Mouse (Mus musculus) liver, embryonic 11.5 days (tissue): ENCODE measurements around the gene Trappc12. TPM values are rescaled to one million over a fixed set of nuclear protein-coding genes. Genes with fewer than 3 reads are reported as not detected.
"Not testable (repeated sequence)": the region's sequence is repeated elsewhere in the genome, so short reads cannot be mapped to it uniquely, and the experiment has no call there.

ENCODE experiments used
- ATAC-seq: fragments of 200-750 bp; cut with Nextera tagmentation; replicated peaks from 2 replicates; pipeline ENCODE4 v1.8.0; 2017; ENCODE audit warnings: moderate number of reproducible peaks, mild to moderate bottlenecking, moderate TSS enrichment, moderate library complexity; ENCODE audit not compliant: low FRiP score
- DNase-seq: peaks from one replicate; pipeline ENCODE4 v3.0.0-alpha.2; 2017; ENCODE audit warnings: low spot score
- H3K27ac ChIP-seq: fragments of 300-500 bp; sonication (generic); 2 replicates; pipeline ENCODE4 v1.5.1; 2014; ENCODE audit warnings: mild to moderate bottlenecking, low read depth, low read length, control low read depth
- H3K27me3 ChIP-seq: fragments of 300-500 bp; sonication (generic); replicated peaks from 2 replicates; pipeline ENCODE4 v1.6.1; 2014; ENCODE audit warnings: low read length, mixed read lengths; ENCODE audit not compliant: control insufficient read depth, insufficient read depth
- H3K36me3 ChIP-seq: fragments of 300-500 bp; sonication (generic); 2 replicates; pipeline ENCODE4 v1.6.1; 2014; ENCODE audit warnings: mild to moderate bottlenecking, low read length, moderate library complexity, mixed read lengths; ENCODE audit not compliant: control insufficient read depth, insufficient read depth
- H3K4me1 ChIP-seq: fragments of 300-500 bp; sonication (generic); replicated peaks from 2 replicates; pipeline ENCODE4 v1.6.1; 2014; ENCODE audit warnings: low read length, mixed read lengths; ENCODE audit not compliant: control insufficient read depth, insufficient read depth
- H3K4me2 ChIP-seq: fragments of 300-500 bp; sonication (generic); 2 replicates; pipeline ENCODE4 v1.6.1; 2014; ENCODE audit warnings: mild to moderate bottlenecking, control low read depth, moderate library complexity
- H3K4me3 ChIP-seq: fragments of 300-500 bp; sonication (generic); 2 replicates; pipeline ENCODE4 v1.5.1; 2014; ENCODE audit warnings: low read depth, low read length, control low read depth
- H3K9ac ChIP-seq: fragments of 300-500 bp; sonication (generic); 2 replicates; pipeline ENCODE4 v1.6.1; 2014; ENCODE audit warnings: low read depth, low read length, control low read depth
- H3K9me3 ChIP-seq: fragments of 300-500 bp; sonication (generic); 2 replicates; pipeline ENCODE4 v1.6.1; 2016; ENCODE audit warnings: low read length, inconsistent platforms, mixed read lengths; ENCODE audit not compliant: control insufficient read depth
- WGBS: fragments of 180-500 bp; shearing (Covaris S2); extraction: QIAGEN DNeasy Blood & Tissue Kit; methylation state at CpG from one replicate; pipeline ENCODE4 v1.1.7; 2014; 5-methylcytosine and 5-hydroxymethylcytosine counted together
- polyA plus RNA-seq: library from polyadenylated mRNA; unstranded; fragments of >200 nt; fragmentation: Nextera tagmentation; extraction: Ambion mirVana; gene quantifications from 2 replicates; pipeline ENCODE4 v1.2.1, GENCODE M21; 2014

Gene Trappc12
- polyA plus RNA-seq, 1 experiment from 2014 or later: 43.2 TPM

DNA sequence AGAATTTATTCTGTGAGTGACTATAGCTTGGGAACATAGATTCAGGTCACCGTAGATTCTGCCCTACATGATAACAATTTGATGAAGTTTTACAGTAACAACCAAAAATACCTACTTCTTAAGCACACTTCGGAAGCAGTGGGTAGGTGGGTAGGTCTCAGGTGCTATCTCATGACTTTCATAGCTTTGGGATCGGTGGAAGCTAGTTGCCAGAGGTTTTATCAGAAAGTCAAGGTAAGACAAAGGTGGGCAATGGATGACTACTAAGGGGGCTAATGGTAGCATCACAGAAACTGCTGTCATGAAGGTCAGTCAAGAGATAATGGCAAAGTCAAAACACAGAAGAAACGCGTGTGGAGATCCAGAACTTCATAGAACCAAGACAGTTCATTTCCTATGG, 604 bp upstream of the Trappc12 start:
- Histone ChIP-seq H3K4me2 (peak overlapping the region; percentile 92), H3K4me3 (peak overlapping the region; percentile 87), H3K9me3 (no peaks in the 10 kb centered on the region), H3K9ac (peak overlapping the region; percentile 83; the same call in 1 of the 2 replicates), H3K27me3 (no peaks in the 10 kb centered on the region), H3K36me3 (peaks cover 6% of the 10 kb centered on the region; the same call in 1 of the 2 replicates), H3K27ac (peak overlapping the region; percentile 71), H3K4me1 (peaks cover 20% of the 10 kb centered on the region)
- 91% methylated on average over 5 of the region's 5 CpGs for WGBS
- ATAC-seq (no peak), DNase-seq (no peak)

DNA sequence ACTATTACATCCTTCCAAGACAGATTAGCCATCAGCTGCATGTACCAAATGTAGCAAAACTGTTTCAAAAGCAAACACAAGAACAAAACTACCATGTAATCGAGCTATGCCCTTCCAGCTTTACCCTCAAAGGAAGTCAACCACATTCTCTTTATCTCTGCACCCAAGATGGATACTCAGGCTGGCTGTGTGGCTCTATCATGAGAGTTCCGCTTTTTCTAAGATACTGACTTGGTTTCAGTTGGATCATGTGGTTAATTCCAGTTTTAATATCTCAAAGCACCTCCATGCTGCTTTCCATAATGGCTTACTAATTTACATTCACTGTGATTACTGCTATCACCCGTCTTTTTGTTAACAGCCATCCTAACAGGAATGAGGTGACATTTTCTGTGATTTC, 6.9 kb downstream of the Trappc12 start:
- peaks cover 16% of the 10 kb centered on the region for H3K36me3 ChIP-seq

DNA sequence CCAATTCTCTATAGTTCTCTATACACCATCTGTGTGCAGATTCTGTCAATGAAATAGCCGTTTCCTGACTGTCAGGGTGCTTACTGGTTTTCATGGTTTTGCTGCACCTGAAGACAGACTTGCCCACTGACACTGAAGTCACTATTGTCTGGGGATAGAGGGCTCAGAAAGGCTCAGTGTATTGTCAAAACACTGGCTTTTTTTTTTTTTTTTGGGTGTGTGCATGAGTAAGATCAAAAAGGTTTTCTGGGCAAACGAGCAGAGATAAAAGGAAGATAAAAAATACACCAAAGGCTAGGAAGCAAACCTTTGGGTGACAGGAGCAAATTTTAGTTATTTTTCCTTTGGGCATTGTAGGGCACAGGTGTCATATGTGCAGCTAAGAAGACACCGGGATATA, 15.0 kb downstream of the Trappc12 start:
- Histone ChIP-seq H3K4me1 (no peaks in the 10 kb centered on the region), H3K27me3 (no peaks in the 10 kb centered on the region), H3K9ac (no peak overlapping the region), H3K9me3 (peaks cover 3% of the 10 kb centered on the region; the same call in 1 of the 2 replicates), H3K36me3 (peaks cover 29% of the 10 kb centered on the region), H3K4me2 (no peak overlapping the region), H3K27ac (no peak overlapping the region), H3K4me3 (no peak overlapping the region)
- 87% methylated on average over 3 of the region's 3 CpGs for WGBS
- DNase-seq (no peak), ATAC-seq (no peak)

More for the DNA sequence above, 6.9 kb downstream of the Trappc12 start:
- H3K9ac ChIP-seq: no peak overlapping the region
- no peaks in the 10 kb centered on the region for H3K4me1 ChIP-seq
- ATAC-seq (peak; percentile 75), DNase-seq (no peak)
- H3K27me3 ChIP-seq: no peaks in the 10 kb centered on the region
- no peaks in the 10 kb centered on the region for H3K9me3 ChIP-seq
- peak overlapping the region; percentile 32 for H3K4me2 ChIP-seq
- no peak overlapping the region for H3K27ac ChIP-seq
- H3K4me3 ChIP-seq: no peak overlapping the region
- WGBS: 56% methylated on average over 3 of the region's 3 CpGs

DNA sequence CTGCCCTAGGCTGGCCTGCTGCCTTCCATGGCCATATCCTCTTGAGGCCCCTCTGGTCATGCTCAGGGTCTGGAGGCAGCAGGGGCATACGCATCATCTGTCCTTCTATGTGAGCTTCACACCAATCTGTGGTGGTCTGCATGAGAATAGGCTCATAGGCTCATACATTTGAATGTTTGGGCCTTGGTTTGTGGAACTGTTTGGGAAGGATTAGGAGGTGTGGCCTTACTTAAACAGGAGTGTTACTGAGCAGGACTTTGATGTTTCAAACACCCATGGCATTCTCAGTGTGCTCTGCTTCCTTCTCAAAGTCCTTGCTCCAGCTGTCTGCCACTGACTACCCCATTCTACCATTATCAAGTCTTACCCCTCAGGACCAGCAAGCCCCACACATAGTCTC, 16.0 kb downstream of the Trappc12 start:
- Histone ChIP-seq H3K9me3 (peaks cover 3% of the 10 kb centered on the region; the same call in 1 of the 2 replicates), H3K4me1 (no peaks in the 10 kb centered on the region), H3K4me3 (no peak overlapping the region), H3K36me3 (peaks cover 24% of the 10 kb centered on the region), H3K4me2 (no peak overlapping the region), H3K9ac (no peak overlapping the region), H3K27me3 (no peaks in the 10 kb centered on the region), H3K27ac (no peak overlapping the region)
- DNase-seq (no peak), ATAC-seq (no peak)
- WGBS: 91% methylated on average over 1 of the region's 1 CpGs

DNA sequence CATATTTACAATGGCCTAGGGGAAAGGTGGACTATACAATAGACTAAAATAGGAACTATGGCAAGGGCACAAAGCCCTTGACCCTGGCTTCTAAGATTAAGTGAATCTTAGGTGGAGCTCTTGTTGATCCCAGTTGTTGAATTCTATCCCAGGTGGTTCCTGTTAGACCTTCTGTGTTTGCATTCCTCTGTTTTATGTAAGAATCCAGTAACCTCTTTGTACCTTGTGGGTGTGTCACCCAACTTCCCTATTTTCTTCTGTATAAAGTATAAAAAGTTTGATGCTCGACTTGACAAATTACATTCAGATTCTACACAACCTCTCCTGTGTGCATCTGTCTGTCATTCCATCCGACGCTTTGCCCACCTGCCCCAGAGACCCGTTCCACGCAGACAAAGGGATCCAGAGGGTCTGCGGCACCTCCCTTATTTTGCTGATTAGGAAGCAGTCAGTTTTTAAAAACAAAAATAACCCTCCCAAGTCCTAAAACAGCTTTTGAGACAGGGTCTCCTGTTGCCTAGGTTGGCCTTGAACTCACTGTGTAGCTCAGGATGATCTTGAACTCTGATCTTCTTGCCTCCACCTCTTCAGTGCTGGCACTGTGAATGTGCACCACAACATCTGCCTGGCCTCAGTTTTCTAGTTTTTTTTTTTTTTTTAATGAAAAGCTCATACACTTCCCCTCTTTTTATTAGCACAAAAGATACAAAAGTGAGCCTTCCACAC, 16.6 kb downstream of the Trappc12 start:
- not testable (repeated sequence) for DNase-seq, H3K4me1 ChIP-seq, H3K27ac ChIP-seq, H3K4me2 ChIP-seq, H3K9me3 ChIP-seq, H3K4me3 ChIP-seq, ATAC-seq, H3K9ac ChIP-seq, H3K27me3 ChIP-seq
- 94% methylated on average over 6 of the region's 6 CpGs for WGBS
- H3K36me3 ChIP-seq: peaks cover 27% of the 10 kb centered on the region

DNA sequence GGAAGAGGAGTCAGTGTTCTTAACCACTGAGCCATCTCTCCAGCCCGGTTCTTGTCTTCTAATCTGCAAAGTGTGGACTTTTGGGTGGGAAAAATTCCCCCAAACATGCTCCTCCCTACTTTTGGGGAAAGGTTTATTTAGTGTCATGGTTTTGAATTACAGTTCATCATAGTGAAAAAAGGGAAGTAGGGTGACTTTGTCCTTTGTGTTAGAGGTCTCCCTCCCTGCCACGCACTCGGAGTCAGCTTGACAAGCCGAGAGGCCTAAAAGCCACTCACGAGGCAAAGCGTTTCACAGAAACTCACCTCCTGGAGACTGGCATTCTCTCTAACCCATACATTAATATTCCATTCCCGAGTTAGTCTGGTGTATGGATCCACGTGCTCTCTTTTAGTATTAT, 17.6 kb downstream of the Trappc12 start:
- Histone ChIP-seq H3K9me3 (peaks cover 3% of the 10 kb centered on the region; the same call in 1 of the 2 replicates), H3K4me3 (no peak overlapping the region), H3K27me3 (no peaks in the 10 kb centered on the region), H3K27ac (no peak overlapping the region), H3K9ac (no peak overlapping the region), H3K4me1 (no peaks in the 10 kb centered on the region), H3K4me2 (no peak overlapping the region), H3K36me3 (peaks cover 27% of the 10 kb centered on the region)
- DNase-seq (no peak), ATAC-seq (no peak)
- 90% methylated on average over 8 of the region's 8 CpGs for WGBS

DNA sequence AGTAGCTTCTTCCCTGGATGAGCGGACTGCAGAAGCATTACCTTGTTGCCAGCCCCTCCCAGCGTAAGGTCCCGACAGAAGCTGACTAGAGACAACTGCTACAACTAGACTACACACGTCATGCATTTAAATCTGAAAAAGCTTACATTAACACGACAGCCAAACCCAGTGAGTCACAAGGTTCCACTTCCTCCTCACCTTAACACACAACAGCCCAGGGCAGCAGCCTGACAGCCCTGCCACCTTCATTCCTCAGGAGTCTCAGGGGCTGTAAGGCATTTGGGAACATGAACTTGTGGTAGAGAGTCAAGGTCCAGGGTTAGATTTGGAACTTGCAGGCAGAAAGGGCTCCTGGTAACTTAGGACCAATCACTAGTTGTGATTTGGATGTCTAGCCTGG, 23.2 kb downstream of the Trappc12 start:
- H3K4me1 ChIP-seq: no peaks in the 10 kb centered on the region
- no peak overlapping the region for H3K9ac ChIP-seq
- no peaks in the 10 kb centered on the region for H3K27me3 ChIP-seq
- no peak for DNase-seq
- no peak overlapping the region for H3K4me3 ChIP-seq
- H3K9me3 ChIP-seq: no peaks in the 10 kb centered on the region
- no peak for ATAC-seq
- no peak overlapping the region for H3K4me2 ChIP-seq
- no peak overlapping the region for H3K27ac ChIP-seq
- H3K36me3 ChIP-seq: peaks cover 11% of the 10 kb centered on the region; the same call in 1 of the 2 replicates
- 83% methylated on average over 5 of the region's 5 CpGs for WGBS

DNA sequence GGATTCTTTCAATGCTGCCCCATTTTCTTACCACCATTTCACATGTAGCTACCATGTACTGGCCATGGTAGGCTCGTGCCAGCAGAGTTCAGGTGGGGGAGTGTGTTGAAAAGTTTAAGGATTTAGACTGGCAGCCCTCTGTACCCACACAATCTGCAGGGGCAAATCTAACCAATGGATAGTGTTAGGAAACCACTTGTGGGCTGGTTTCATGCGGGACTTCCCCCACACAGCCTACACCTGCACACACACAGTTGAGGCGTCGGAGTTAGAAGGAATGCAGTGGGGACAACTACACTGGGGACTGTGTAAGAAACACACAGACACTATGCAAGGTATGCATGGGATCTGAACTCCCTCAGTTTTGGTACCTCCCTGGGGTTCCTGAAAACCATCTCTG, 24.1 kb downstream of the Trappc12 start:
- H3K9ac ChIP-seq: no peak overlapping the region
- no peak overlapping the region for H3K4me2 ChIP-seq
- ATAC-seq (no peak), DNase-seq (no peak)
- no peaks in the 10 kb centered on the region for H3K27me3 ChIP-seq
- peaks cover 17% of the 10 kb centered on the region; the same call in 1 of the 2 replicates for H3K36me3 ChIP-seq
- H3K4me1 ChIP-seq: no peaks in the 10 kb centered on the region
- WGBS: 85% methylated on average over 4 of the region's 4 CpGs
- H3K27ac ChIP-seq: no peak overlapping the region
- no peak overlapping the region for H3K4me3 ChIP-seq
- no peaks in the 10 kb centered on the region for H3K9me3 ChIP-seq

DNA sequence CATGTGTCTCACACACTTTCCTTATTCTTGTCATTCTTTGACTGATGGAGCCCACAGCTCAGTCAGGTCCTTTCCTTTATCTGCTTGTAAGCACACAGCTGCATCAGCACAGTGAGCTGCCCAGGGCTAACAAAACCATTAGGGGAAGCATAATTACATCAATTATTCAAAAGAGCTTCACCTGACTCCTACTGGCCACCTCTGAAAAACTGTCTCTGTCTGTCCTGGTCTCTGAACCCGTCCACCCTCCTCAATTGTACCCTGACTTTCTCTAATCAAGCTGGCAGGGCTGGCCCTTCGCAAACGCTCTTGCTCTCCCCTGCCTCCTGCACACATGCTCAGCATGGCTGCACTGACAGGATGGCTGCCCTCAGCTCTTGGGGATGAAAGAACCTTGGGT, 25.9 kb downstream of the Trappc12 start:
- no peak overlapping the region for H3K9ac ChIP-seq
- no peak for ATAC-seq
- H3K27ac ChIP-seq: no peak overlapping the region
- WGBS: 85% methylated on average over 3 of the region's 3 CpGs
- no peak overlapping the region for H3K4me3 ChIP-seq
- no peaks in the 10 kb centered on the region for H3K27me3 ChIP-seq
- no peaks in the 10 kb centered on the region for H3K9me3 ChIP-seq
- H3K4me1 ChIP-seq: no peaks in the 10 kb centered on the region
- no peak overlapping the region for H3K4me2 ChIP-seq
- H3K36me3 ChIP-seq: peaks cover 30% of the 10 kb centered on the region; the same call in 1 of the 2 replicates
- no peak for DNase-seq
